20 mouse cellular contexts compared by ENCODE assay signal in the genomic region with DNA sequence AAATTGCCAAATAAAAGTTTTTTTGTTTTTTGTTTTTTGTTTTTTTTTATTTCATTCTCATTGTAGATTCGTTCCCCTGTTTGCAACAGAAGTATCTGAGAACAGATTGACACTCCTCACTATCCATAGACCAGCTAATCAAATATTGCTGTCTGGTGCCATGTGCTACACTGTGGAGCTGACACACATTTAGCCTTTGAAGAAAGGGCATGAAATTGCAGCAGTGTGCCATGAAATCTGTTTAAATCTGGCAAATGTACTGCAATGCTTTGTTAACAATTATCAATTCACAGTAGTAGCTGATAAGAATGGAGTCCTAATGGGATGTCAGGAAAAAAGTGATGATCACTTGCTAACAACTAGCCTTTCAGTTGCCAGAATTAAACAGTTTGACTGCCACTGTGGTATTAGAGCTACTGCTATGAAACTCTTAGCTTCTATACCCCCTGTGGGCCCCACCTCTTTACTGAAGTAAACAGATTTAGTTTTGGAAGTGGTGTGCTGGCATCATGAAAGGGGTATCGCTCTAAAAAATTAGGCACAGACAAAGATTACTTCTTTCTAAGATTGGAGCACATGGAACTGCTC.
"Had no signal": no experiment of that assay in that cellular context is flagged by ENCODE, and none has a peak within 500 bp of the region (broad histone marks: within the 10 kb centered on the region; RNA-seq: fewer than 3 reads in every experiment).

No protein-coding gene starts in this region.

- H3K9ac ChIP-seq: kidney, embryonic 15.5 days; limb, embryonic 13.5 days; liver, embryonic 13.5 days; lung, embryonic 14.5 days; neural tube, embryonic 13.5 days; stomach, embryonic 15.5 days had no signal

- ATAC-seq: lung, postnatal 0 days; midbrain, embryonic 16.5 days had no signal

- H3K27me3 ChIP-seq: kidney, embryonic 15.5 days; limb, embryonic 13.5 days; liver, embryonic 13.5 days; neural tube, embryonic 13.5 days; stomach, embryonic 15.5 days had no signal

- H3K36me3 ChIP-seq: kidney, embryonic 15.5 days; limb, embryonic 10.5 days; limb, embryonic 13.5 days; liver, embryonic 13.5 days; neural tube, embryonic 13.5 days; stomach, embryonic 15.5 days had no signal

- H3K4me3 ChIP-seq: kidney, embryonic 15.5 days; limb, embryonic 10.5 days; limb, embryonic 13.5 days; liver, embryonic 13.5 days; myocyte; neural tube, embryonic 13.5 days; stomach, embryonic 15.5 days had no signal

- DNase-seq: kidney, adult 11 months; kidney, adult 8-10 months; kidney, postnatal 10 days; kidney, postnatal 36 days; liver; liver, embryonic 13.5 days; lung, embryonic 14.5 days; retina, postnatal 1 day; right cerebral cortex, postnatal 25 days; spleen, adult 18-20 months; thymus, postnatal 25 days had no signal

- H3K9me3 ChIP-seq: kidney, embryonic 15.5 days; limb, embryonic 10.5 days; limb, embryonic 13.5 days; liver, embryonic 13.5 days; neural tube, embryonic 13.5 days; stomach, embryonic 15.5 days had no signal

- H3K4me2 ChIP-seq: kidney, embryonic 15.5 days; limb, embryonic 13.5 days; liver, embryonic 13.5 days; lung, embryonic 14.5 days; neural tube, embryonic 13.5 days; stomach, embryonic 15.5 days had no signal

- H3K4me1 ChIP-seq: kidney, embryonic 15.5 days; limb, embryonic 10.5 days; limb, embryonic 13.5 days; liver, embryonic 13.5 days; neural tube, embryonic 13.5 days; stomach, embryonic 15.5 days had no signal

- H3K27ac ChIP-seq: kidney, embryonic 15.5 days; limb, embryonic 10.5 days; limb, embryonic 13.5 days; liver, embryonic 13.5 days; macrophage; neural tube, embryonic 13.5 days; stomach, embryonic 15.5 days had no signal
